Mouse (Mus musculus): Measurements from ENCODE around the gene Hapln1. TPM values are rescaled to one million over a fixed set of nuclear protein-coding genes. Genes with fewer than 3 reads are reported as not detected.

Gene Hapln1
- total RNA-seq, 2 experiments from 2014 or later = 0.05 to 0.07 TPM

- DNase-seq = no peak
- intact Hi-C loops (cut with DNase I) = no loop called here
These were observed 55.5 kb downstream of the Hapln1 start for GRCm38 (mm10) chr13:89595105-89595504.

- no peak for DNase-seq
- intact Hi-C loops (cut with DNase I) = no loop called here
These were observed 57.8 kb downstream of the Hapln1 start for GRCm38 (mm10) chr13:89597354-89597753.

GRCm38 (mm10) chr13:89600466-89600865 is 60.9 kb downstream of the Hapln1 start:
- intact Hi-C loops (cut with DNase I) = no loop called here
- DNase-seq = no peak

- no peak for DNase-seq
- intact Hi-C loops (cut with DNase I) = no loop called here
These were observed 63.7 kb downstream of the Hapln1 start for GRCm38 (mm10) chr13:89603336-89603735.

- intact Hi-C loops (cut with DNase I) = no loop called here
- DNase-seq = no peak
These were observed 67.8 kb downstream of the Hapln1 start for GRCm38 (mm10) chr13:89607399-89607798.

- no peak for DNase-seq
These were observed 79.5 kb downstream of the Hapln1 start for GRCm38 (mm10) chr13:89619064-89619463.

GRCm38 (mm10) chr13:89634137-89634683 is 94.6 kb downstream of the Hapln1 start:
- intact Hi-C loops (cut with DNase I) = no loop called here
- DNase-seq = no peak

More at GRCm38 (mm10) chr13:89619064-89619463, 79.5 kb downstream of the Hapln1 start:
- intact Hi-C loops (cut with DNase I) = no loop called here

GRCm38 (mm10) chr13:89637012-89637411 is 97.4 kb downstream of the Hapln1 start:
- no peak for DNase-seq
- intact Hi-C loops (cut with DNase I) = loop anchor here (5.0 kb wide), 1 partner anchor 90 kb away; no protein-coding TSS in a partner anchor

- intact Hi-C loops (cut with DNase I) = no loop called here
- no peak for DNase-seq
These were observed 106.0 kb downstream of the Hapln1 start for GRCm38 (mm10) chr13:89645589-89645988.

GRCm38 (mm10) chr13:89652773-89653172 is 113.2 kb downstream of the Hapln1 start:
- DNase-seq = no peak
- intact Hi-C loops (cut with DNase I) = no loop called here

GRCm38 (mm10) chr13:89653279-89653678 is 113.7 kb downstream of the Hapln1 start:
- intact Hi-C loops (cut with DNase I) = no loop called here

GRCm38 (mm10) chr13:89657046-89657445 is 117.5 kb downstream of the Hapln1 start:
- intact Hi-C loops (cut with DNase I) = no loop called here
- DNase-seq = no peak

More at GRCm38 (mm10) chr13:89653279-89653678, 113.7 kb downstream of the Hapln1 start:
- no peak for DNase-seq

Other genes starting within 250 kb of the Hapln1 start
- 1 to 10 TPM; 3.9 to 6.9 TPM for gene Vcan, start 202.7 kb downstream of the Hapln1 start, total RNA-seq (2021)

All from gastrocnemius, postnatal 36 days (tissue).